Mouse (Mus musculus): Measurements from ENCODE around the gene Zbtb17.

DNA sequence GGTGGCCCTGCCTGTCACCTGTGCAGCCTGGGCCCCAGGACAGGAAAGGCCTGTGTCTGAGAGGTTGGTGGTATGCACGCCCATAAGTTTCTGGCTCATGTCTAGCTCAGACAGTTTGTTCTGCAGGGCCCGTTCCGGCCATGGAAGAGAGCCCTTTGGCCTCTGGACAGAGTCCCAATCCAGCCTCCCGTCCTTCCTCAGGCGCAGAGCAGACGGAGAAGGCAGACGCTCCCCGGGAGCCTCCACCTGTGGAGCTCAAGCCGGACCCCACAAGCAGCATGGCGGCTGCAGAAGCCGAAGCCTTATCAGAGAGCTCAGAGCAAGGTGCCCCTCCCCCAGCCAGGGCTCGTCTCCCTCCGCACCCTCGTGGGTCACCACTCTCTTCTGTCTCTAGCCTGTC lies 19.0 kb downstream of the Zbtb17 start:
- TF ChIP-seq CTCF (IDR thresholded peaks at IDR 0.05; ENCODE audit: low read depth) = no peak
- TF ChIP-seq EP300 (IDR thresholded peaks at IDR 0.05; ENCODE audit: low read depth) = no peak

Measured in liver, postnatal 0 days (tissue).